Mouse (Mus musculus) embryo, embryonic 11 days (tissue): ENCODE measurements at regions not wholly inside any gene's neighbourhood (a gene's known extent, or its start where the extent isn't known, plus 50 kb on each side); places are given as distances from the start of the nearest gene placed in this dataset.

Experiments used
- DNase-seq: peaks from one replicate; pipeline ENCODE4 v3.0.0-alpha.2; 2015

GRCm38 (mm10) chr9:31971801-31972628 lies 58.8 kb upstream of the Barx2 start:
- peak; percentile 81 for DNase-seq

GRCm38 (mm10) chr9:31972629-31972993 lies 59.3 kb upstream of the Barx2 start:
- DNase-seq = no peak

- no peak for DNase-seq
Measured at GRCm38 (mm10) chr9:31976191-31976590, 62.9 kb upstream of the Barx2 start.

- no peak for DNase-seq
Measured at GRCm38 (mm10) chr9:31978071-31978470, 64.8 kb upstream of the Barx2 start.

- DNase-seq = no peak
Measured at GRCm38 (mm10) chr9:31979211-31979610, 65.9 kb upstream of the Barx2 start.

GRCm38 (mm10) chr9:31980459-31980858 lies 67.2 kb upstream of the Barx2 start:
- no peak for DNase-seq

GRCm38 (mm10) chr9:31983759-31984586 lies 70.7 kb upstream of the Barx2 start:
- DNase-seq = no peak

- no peak for DNase-seq
Measured at GRCm38 (mm10) chr9:31988826-31989225, 75.6 kb upstream of the Barx2 start.

- no peak for DNase-seq
Measured at GRCm38 (mm10) chr9:31989581-31990360, 76.5 kb upstream of the Barx2 start.

GRCm38 (mm10) chr9:31990456-31990855 lies 77.2 kb upstream of the Barx2 start:
- no peak for DNase-seq

- no peak for DNase-seq
Measured at GRCm38 (mm10) chr9:31993631-31994601, 80.7 kb upstream of the Barx2 start.

GRCm38 (mm10) chr9:31995101-31995500 lies 81.8 kb upstream of the Barx2 start:
- DNase-seq = no peak

- DNase-seq = no peak
Measured at GRCm38 (mm10) chr9:31995700-31996099, 82.4 kb upstream of the Barx2 start.

GRCm38 (mm10) chr9:31996466-31997177 lies 83.4 kb upstream of the Barx2 start:
- DNase-seq = no peak

- DNase-seq = peak; percentile 41
Measured at GRCm38 (mm10) chr9:31997178-31998097, 84.2 kb upstream of the Barx2 start.

- no peak for DNase-seq
Measured at GRCm38 (mm10) chr9:31998488-31999280, 85.4 kb upstream of the Barx2 start.

GRCm38 (mm10) chr9:31999760-32000159 lies 86.5 kb upstream of the Barx2 start:
- DNase-seq = no peak

GRCm38 (mm10) chr9:32002924-32003323 lies 89.7 kb upstream of the Barx2 start:
- DNase-seq = no peak

GRCm38 (mm10) chr9:32003730-32004129 lies 90.5 kb upstream of the Barx2 start:
- no peak for DNase-seq
